Mouse (Mus musculus): ENCODE data around the gene Ang6. TPM values are rescaled to one million over a fixed set of nuclear protein-coding genes. Genes with fewer than 3 reads are reported as not detected.
"Not testable (repeated sequence)": the region's sequence is repeated elsewhere in the genome, so short reads cannot be mapped to it uniquely, and the experiment has no call there.

Gene Ang6
- polyA plus RNA-seq (2011; ENCODE audit: insufficient read depth, insufficient read length, low read depth, missing spikeins) = not detected in 2 replicates

DNA sequence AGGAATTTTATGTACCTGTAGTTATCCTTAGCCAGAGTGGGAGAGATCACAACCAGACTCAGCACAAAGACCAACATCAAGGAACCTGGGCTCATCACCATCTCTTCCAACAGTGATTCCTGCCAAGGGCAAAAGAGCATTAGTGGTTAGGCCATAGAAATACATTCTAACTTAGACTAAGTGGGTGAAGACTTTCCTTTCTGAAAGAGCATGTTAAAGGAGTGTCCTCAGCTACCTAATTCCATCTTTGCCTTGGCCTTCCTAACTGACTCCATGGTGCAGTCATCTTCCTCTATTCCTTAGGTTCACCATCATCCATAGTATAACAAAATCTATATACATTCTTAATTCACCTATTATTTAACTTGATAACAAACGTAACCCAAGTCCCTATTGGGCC lies at the start of gene Ang6:
Gene Ang6, minus strand, starts transcription at position 101 of the 400 bp plus-strand sequence.
- no peak within 1 kb of the TSS for H3K4me3 ChIP-seq (ENCODE audit: low read depth, low read length)
- H3K27me3 ChIP-seq (ENCODE audit: control insufficient read depth, insufficient read depth, low read length, poor library complexity, severe bottlenecking) = no peaks in the 10 kb centered on the region
- TF ChIP-seq CTCF (IDR thresholded peaks at IDR 0.05; ENCODE audit: low read depth, low read length) (no peak), EP300 (IDR thresholded peaks at IDR 0.05; ENCODE audit: insufficient read depth, low read depth, low read length) (no peak), POLR2A (IDR thresholded peaks at IDR 0.05; ENCODE audit: insufficient read depth, low read length) (no peak)
- H3K9me3 ChIP-seq (replicated peaks; ENCODE audit: control insufficient read depth, insufficient read depth, low read length, poor library complexity, severe bottlenecking) = no peaks in the 10 kb centered on the region
- H3K27ac ChIP-seq (ENCODE audit: insufficient read depth, low read length) = no peak within 1 kb of the TSS
- no peak within 1 kb of the TSS for H3K9ac ChIP-seq (ENCODE audit: low read depth, poor library complexity, severe bottlenecking)
- H3K4me1 ChIP-seq (ENCODE audit: control insufficient read depth, insufficient read depth, low read length) = no peaks in the 10 kb centered on the region
- no peaks in the 10 kb centered on the region for H3K36me3 ChIP-seq (ENCODE audit: control insufficient read depth, insufficient read depth, low read length, poor library complexity, severe bottlenecking)

DNA sequence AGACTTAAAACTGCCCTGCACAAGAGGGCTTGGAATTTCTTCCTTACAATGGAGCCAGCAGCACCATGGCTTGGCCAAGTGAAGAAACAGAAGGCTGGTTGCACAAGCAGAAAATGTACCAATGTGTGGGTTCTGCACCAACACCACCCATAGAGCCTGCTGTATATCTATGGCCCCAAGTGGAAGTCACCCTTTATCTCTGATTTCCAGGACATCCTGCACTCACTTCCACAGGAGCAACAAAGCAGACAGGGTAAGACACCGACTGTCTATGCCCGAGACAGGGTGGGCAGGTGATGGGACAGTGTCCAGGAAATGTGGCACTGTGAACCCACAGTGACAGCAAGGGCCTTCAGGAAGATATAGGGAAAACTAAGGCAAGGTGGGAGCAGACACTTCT lies 44.5 kb upstream of the Ang6 start:
- not testable (repeated sequence) for H3K9me3 ChIP-seq (replicated peaks; ENCODE audit: control insufficient read depth, insufficient read depth, low read length, poor library complexity, severe bottlenecking); H3K36me3 ChIP-seq (ENCODE audit: control insufficient read depth, insufficient read depth, low read length, poor library complexity, severe bottlenecking); H3K9ac ChIP-seq (ENCODE audit: low read depth, poor library complexity, severe bottlenecking); H3K27me3 ChIP-seq (ENCODE audit: control insufficient read depth, insufficient read depth, low read length, poor library complexity, severe bottlenecking); H3K4me3 ChIP-seq (ENCODE audit: low read depth, low read length); H3K4me1 ChIP-seq (ENCODE audit: control insufficient read depth, insufficient read depth, low read length); H3K27ac ChIP-seq (ENCODE audit: insufficient read depth, low read length)

DNA sequence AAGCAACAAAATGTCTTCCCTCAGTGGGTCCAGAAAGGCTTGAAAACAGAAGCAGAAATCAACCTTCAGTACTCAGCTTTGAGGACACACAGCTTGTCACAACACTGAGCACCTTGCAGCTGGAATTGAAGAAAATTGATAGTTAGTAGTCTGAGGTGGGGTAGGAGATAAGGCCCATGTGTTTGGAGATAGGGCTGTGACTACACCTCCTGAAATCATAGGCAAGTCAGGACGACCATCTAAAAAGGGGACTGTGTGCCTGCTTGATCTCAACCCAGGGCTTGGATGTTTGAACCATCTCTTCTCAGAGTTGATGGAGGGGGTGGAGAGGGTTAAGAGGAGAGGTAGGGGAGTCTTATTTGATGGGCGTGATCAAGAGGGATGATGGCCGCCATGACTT lies 29.8 kb upstream of the Ang6 start:
- not testable (repeated sequence) for H3K9me3 ChIP-seq (replicated peaks; ENCODE audit: control insufficient read depth, insufficient read depth, low read length, poor library complexity, severe bottlenecking); H3K9ac ChIP-seq (ENCODE audit: low read depth, poor library complexity, severe bottlenecking); H3K27ac ChIP-seq (ENCODE audit: insufficient read depth, low read length); H3K27me3 ChIP-seq (ENCODE audit: control insufficient read depth, insufficient read depth, low read length, poor library complexity, severe bottlenecking); H3K4me1 ChIP-seq (ENCODE audit: control insufficient read depth, insufficient read depth, low read length); H3K4me3 ChIP-seq (ENCODE audit: low read depth, low read length); H3K36me3 ChIP-seq (ENCODE audit: control insufficient read depth, insufficient read depth, low read length, poor library complexity, severe bottlenecking)

- H3K4me1 ChIP-seq (ENCODE audit: control insufficient read depth, insufficient read depth, low read length); H3K4me3 ChIP-seq (ENCODE audit: low read depth, low read length); H3K27ac ChIP-seq (ENCODE audit: insufficient read depth, low read length); H3K9me3 ChIP-seq (replicated peaks; ENCODE audit: control insufficient read depth, insufficient read depth, low read length, poor library complexity, severe bottlenecking); H3K9ac ChIP-seq (ENCODE audit: low read depth, poor library complexity, severe bottlenecking); H3K36me3 ChIP-seq (ENCODE audit: control insufficient read depth, insufficient read depth, low read length, poor library complexity, severe bottlenecking); H3K27me3 ChIP-seq (ENCODE audit: control insufficient read depth, insufficient read depth, low read length, poor library complexity, severe bottlenecking): not testable (repeated sequence)
These were observed 7.6 kb upstream of the Ang6 start for GRCm38 (mm10) chr14:44009686-44010085.

DNA sequence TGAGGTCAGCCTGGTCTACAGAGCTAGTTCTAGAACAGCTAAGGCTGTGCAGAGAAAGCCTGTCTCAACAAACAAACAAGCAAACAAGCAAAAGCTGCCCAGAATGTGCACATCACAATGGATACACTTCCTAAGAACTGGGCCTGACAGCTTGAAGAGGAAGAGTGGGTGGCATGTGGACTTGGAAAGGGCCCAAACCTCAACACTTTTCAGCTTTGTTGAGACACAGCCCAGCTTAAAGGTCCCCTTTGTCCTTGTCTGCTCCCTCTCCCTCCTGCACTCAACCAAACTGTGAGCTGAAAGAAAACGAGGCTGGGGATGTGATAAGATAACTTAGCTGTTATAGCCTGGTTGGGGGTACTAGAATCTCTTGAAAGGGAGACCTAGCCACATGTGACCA lies 6.0 kb upstream of the Ang6 start:
- H3K4me3 ChIP-seq (ENCODE audit: low read depth, low read length); H3K27me3 ChIP-seq (ENCODE audit: control insufficient read depth, insufficient read depth, low read length, poor library complexity, severe bottlenecking); H3K27ac ChIP-seq (ENCODE audit: insufficient read depth, low read length); H3K9ac ChIP-seq (ENCODE audit: low read depth, poor library complexity, severe bottlenecking); H3K4me1 ChIP-seq (ENCODE audit: control insufficient read depth, insufficient read depth, low read length); H3K9me3 ChIP-seq (replicated peaks; ENCODE audit: control insufficient read depth, insufficient read depth, low read length, poor library complexity, severe bottlenecking); H3K36me3 ChIP-seq (ENCODE audit: control insufficient read depth, insufficient read depth, low read length, poor library complexity, severe bottlenecking): not testable (repeated sequence)

DNA sequence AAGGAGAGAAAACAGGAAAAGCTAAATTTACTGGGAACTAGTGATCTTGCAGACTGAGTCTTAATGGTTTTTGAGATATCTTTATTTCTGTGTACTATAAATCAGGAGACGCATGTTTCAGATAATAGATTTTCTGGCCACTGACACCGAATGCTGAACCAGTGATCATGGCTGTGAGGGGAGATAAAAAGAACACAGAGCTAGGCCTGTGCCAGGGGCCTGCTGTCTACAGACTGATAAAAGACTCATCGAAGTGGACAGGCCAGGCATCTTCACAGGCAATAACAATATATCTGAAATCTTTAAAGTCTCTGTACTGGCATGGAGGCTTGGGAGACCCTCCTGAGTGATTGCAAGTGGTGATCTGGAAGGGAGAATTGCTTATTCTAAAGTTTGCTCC lies 469 bp downstream of the Ang6 start:
- no peak overlapping the region for H3K4me3 ChIP-seq (ENCODE audit: low read depth, low read length)
- H3K27ac ChIP-seq (ENCODE audit: insufficient read depth, low read length) = no peak overlapping the region
- no peak overlapping the region for H3K9ac ChIP-seq (ENCODE audit: low read depth, poor library complexity, severe bottlenecking)
- H3K36me3 ChIP-seq (ENCODE audit: control insufficient read depth, insufficient read depth, low read length, poor library complexity, severe bottlenecking) = no peaks in the 10 kb centered on the region
- no peaks in the 10 kb centered on the region for H3K27me3 ChIP-seq (ENCODE audit: control insufficient read depth, insufficient read depth, low read length, poor library complexity, severe bottlenecking)
- TF ChIP-seq POLR2A (IDR thresholded peaks at IDR 0.05; ENCODE audit: insufficient read depth, low read length) (no peak), CTCF (IDR thresholded peaks at IDR 0.05; ENCODE audit: low read depth, low read length) (no peak), EP300 (IDR thresholded peaks at IDR 0.05; ENCODE audit: insufficient read depth, low read depth, low read length) (no peak)
- no peaks in the 10 kb centered on the region for H3K4me1 ChIP-seq (ENCODE audit: control insufficient read depth, insufficient read depth, low read length)
- no peaks in the 10 kb centered on the region for H3K9me3 ChIP-seq (replicated peaks; ENCODE audit: control insufficient read depth, insufficient read depth, low read length, poor library complexity, severe bottlenecking)

DNA sequence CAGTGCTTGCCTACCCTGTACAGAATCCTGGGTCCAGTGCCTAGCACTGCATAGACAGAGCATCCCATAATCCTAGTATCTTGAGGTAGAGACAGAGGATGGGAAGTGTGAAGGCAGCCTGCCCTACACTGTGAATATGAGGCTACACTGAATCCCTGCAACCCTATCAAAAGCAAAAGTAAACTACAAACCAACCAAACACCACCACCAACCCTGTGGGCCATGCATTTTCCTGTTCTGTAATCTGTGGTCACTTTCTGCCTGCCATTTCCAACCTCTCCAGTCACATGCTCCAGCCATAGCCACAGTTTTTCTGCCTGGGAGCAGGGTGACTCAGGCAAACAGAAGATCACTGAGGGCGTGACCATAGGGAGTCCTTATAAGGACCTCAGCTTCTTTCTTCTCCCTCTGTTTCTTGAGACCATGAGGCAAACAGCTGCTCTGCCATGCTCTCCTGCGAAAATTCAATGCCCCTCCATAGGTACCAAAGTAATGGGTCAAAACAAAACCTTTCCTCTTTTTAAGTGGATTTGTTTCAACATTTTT lies 3.5 kb downstream of the Ang6 start:
- not testable (repeated sequence) for H3K27me3 ChIP-seq (ENCODE audit: control insufficient read depth, insufficient read depth, low read length, poor library complexity, severe bottlenecking)

More for the DNA sequence above, 3.5 kb downstream of the Ang6 start:
- H3K4me1 ChIP-seq (ENCODE audit: control insufficient read depth, insufficient read depth, low read length); H3K9ac ChIP-seq (ENCODE audit: low read depth, poor library complexity, severe bottlenecking); H3K36me3 ChIP-seq (ENCODE audit: control insufficient read depth, insufficient read depth, low read length, poor library complexity, severe bottlenecking); H3K4me3 ChIP-seq (ENCODE audit: low read depth, low read length); H3K27ac ChIP-seq (ENCODE audit: insufficient read depth, low read length); H3K9me3 ChIP-seq (replicated peaks; ENCODE audit: control insufficient read depth, insufficient read depth, low read length, poor library complexity, severe bottlenecking): not testable (repeated sequence)

Data from ES-Bruce4 (cell line).